Mouse (Mus musculus) embryonic facial prominence, embryonic 15.5 days (tissue): ENCODE results near the gene Abca1. TPM values are rescaled to one million over a fixed set of nuclear protein-coding genes. Genes with fewer than 3 reads are reported as not detected.
A peak's percentile ranks its signal among the peaks of the same experiment; 100 is the strongest.

Source experiments
- ATAC-seq: fragments of 200-750 bp; cut with Nextera tagmentation; 2 replicates; pipeline ENCODE4 v1.8.0; 2017; ENCODE audit warnings: low read depth, moderate TSS enrichment; ENCODE audit not compliant: insufficient number of reproducible peaks, low FRiP score, low TSS enrichment
- H3K27ac ChIP-seq: fragments of 300-500 bp; sonication (generic); replicated peaks from 2 replicates; pipeline ENCODE4 v1.5.1; 2015; ENCODE audit warnings: mild to moderate bottlenecking, inconsistent platforms
- H3K27me3 ChIP-seq: fragments of 300-500 bp; sonication (generic); 2 replicates; pipeline ENCODE4 v1.6.1; 2015; ENCODE audit warnings: inconsistent platforms
- H3K36me3 ChIP-seq: fragments of 300-500 bp; sonication (generic); 2 replicates; pipeline ENCODE4 v1.6.1; 2015; ENCODE audit warnings: mild to moderate bottlenecking, inconsistent platforms
- H3K4me1 ChIP-seq: fragments of 300-500 bp; sonication (generic); 2 replicates; pipeline ENCODE4 v1.6.1; 2015; ENCODE audit warnings: inconsistent platforms
- H3K4me2 ChIP-seq: fragments of 300-500 bp; sonication (generic); replicated peaks from 2 replicates; pipeline ENCODE4 v1.6.1; 2015; ENCODE audit warnings: mild to moderate bottlenecking, inconsistent platforms
- H3K4me3 ChIP-seq: fragments of 300-500 bp; sonication (generic); replicated peaks from 2 replicates; pipeline ENCODE4 v1.5.1; 2015; ENCODE audit warnings: mild to moderate bottlenecking, inconsistent platforms
- H3K9ac ChIP-seq: fragments of 300-500 bp; sonication (generic); 2 replicates; pipeline ENCODE4 v1.6.1; 2015; ENCODE audit warnings: inconsistent platforms
- H3K9me3 ChIP-seq: fragments of 300-500 bp; sonication (generic); replicated peaks from 2 replicates; pipeline ENCODE4 v1.6.1; 2016; ENCODE audit warnings: inconsistent platforms
- WGBS: fragments of 180-500 bp; shearing (Covaris S2); methylation state at CpG from one replicate; pipeline ENCODE4 v1.1.7; 2015; 5-methylcytosine and 5-hydroxymethylcytosine counted together
- polyA plus RNA-seq: library from polyadenylated mRNA; unstranded; fragments of >200 nt; fragmentation: Nextera tagmentation; extraction: Ambion mirVana; gene quantifications from 2 replicates; pipeline ENCODE4 v1.2.1, GENCODE M21; 2015

The Abca1 gene
- polyA plus RNA-seq, 1 experiment from 2014 or later, result 8.2 TPM

- Histone ChIP-seq H3K27me3 (no peaks in the 10 kb centered on the region), H3K27ac (peak overlapping the region; percentile 58), H3K36me3 (no peaks in the 10 kb centered on the region), H3K4me1 (peaks cover 30% of the 10 kb centered on the region), H3K9me3 (no peaks in the 10 kb centered on the region), H3K4me2 (no peak overlapping the region), H3K9ac (no peak overlapping the region), H3K4me3 (no peak overlapping the region)
- WGBS, result 79% methylated on average over 5 of the region's 5 CpGs
- no peak for ATAC-seq
Measured at GRCm38 (mm10) chr4:53106732-53107131, 53.0 kb downstream of the Abca1 start.

DNA sequence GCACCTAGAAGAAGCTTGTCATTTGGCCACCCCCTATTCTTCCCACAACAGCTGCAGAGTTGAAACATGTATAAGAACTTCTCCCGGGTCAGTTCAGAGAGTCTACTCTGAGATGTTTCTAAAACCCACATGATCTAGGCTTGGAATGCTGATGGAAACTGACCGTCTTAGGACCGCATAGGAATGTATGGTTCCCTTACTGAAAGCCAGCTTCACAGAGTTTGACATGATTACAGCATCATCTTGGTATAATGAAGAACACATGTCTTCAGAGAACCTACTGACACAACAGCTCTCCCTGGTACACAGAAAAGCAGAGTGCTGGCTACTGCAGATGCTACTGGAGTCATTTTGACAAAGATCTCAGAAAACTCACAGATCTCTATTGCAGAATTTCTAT lies 53.6 kb downstream of the Abca1 start:
- Histone ChIP-seq H3K4me2 (no peak overlapping the region), H3K9me3 (no peaks in the 10 kb centered on the region), H3K4me3 (no peak overlapping the region), H3K9ac (no peak overlapping the region), H3K27ac (0 out of 2 replicates have a peak overlapping the region, but pooled peaks have one; percentile 30), H3K36me3 (no peaks in the 10 kb centered on the region), H3K27me3 (no peaks in the 10 kb centered on the region), H3K4me1 (peaks cover 30% of the 10 kb centered on the region)
- ATAC-seq, result peak; percentile 32; the same call in 1 of the 2 replicates
- WGBS, result 23% methylated on average over 3 of the region's 3 CpGs

DNA sequence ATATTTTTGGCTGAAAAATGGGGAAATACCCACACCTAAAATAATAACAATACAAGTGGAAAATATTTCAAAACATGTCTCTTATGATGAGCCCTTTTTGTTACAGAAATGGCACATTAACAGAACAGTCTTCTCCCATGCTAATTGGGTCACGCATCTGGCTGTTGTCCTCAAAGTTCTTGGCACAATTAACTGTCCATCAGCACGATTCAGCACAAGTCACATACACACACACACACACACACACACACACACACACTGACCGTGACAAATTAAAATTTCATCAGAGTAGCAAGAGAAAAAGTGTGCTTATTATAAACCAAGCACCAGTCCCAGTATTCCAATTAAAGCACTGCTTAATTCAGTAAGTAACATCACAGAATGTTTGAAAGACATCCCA lies 55.1 kb downstream of the Abca1 start:
- ATAC-seq, result no peak
- H3K4me3 ChIP-seq, result no peak overlapping the region
- WGBS, result 73% methylated on average over 3 of the region's 3 CpGs

GRCm38 (mm10) chr4:53102529-53102928 lies 57.2 kb downstream of the Abca1 start:
- Histone ChIP-seq H3K36me3 (0 out of 2 replicates have a peak, but pooled peaks cover 3% of the 10 kb centered on the region), H3K9me3 (no peaks in the 10 kb centered on the region), H3K9ac (no peak overlapping the region), H3K4me3 (no peak overlapping the region), H3K27ac (no peak overlapping the region), H3K4me1 (peaks cover 9% of the 10 kb centered on the region; the same call in 1 of the 2 replicates), H3K27me3 (no peaks in the 10 kb centered on the region), H3K4me2 (no peak overlapping the region)
- no peak for ATAC-seq
- WGBS, result 69% methylated on average over 7 of the region's 7 CpGs

More for the DNA sequence above, 55.1 kb downstream of the Abca1 start:
- Histone ChIP-seq H3K9me3 (no peaks in the 10 kb centered on the region), H3K4me2 (no peak overlapping the region), H3K9ac (no peak overlapping the region), H3K36me3 (no peaks in the 10 kb centered on the region), H3K4me1 (peaks cover 29% of the 10 kb centered on the region), H3K27me3 (no peaks in the 10 kb centered on the region), H3K27ac (no peak overlapping the region)

DNA sequence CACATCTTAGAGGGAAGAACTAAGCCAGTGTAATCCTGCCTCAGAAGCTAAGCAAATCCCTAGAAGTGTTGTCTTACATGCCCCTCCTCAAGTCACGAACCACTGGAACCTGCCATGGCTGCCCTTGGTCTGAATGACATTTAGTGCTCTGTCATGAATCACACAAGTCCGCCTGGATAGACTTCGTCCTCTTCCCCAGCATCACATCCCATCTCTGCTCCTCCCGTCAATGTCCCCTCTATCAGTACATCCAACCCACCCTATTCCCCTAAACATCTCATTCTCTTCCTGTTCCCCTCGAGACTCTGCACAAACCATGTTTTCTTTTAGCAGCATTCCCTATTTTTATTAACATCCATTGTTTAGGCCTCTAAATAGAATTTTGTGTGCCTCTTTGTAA lies 58.4 kb downstream of the Abca1 start:
- peaks cover 7% of the 10 kb centered on the region; the same call in 1 of the 2 replicates for H3K4me1 ChIP-seq
- H3K9me3 ChIP-seq, result no peaks in the 10 kb centered on the region
- no peak overlapping the region for H3K4me2 ChIP-seq
- 0 out of 2 replicates have a peak, but pooled peaks cover 3% of the 10 kb centered on the region for H3K36me3 ChIP-seq
- H3K27ac ChIP-seq, result no peak overlapping the region
- H3K9ac ChIP-seq, result no peak overlapping the region
- H3K27me3 ChIP-seq, result no peaks in the 10 kb centered on the region
- no peak overlapping the region for H3K4me3 ChIP-seq
- ATAC-seq, result no peak
- WGBS, result 74% methylated on average over 5 of the region's 5 CpGs

- Histone ChIP-seq H3K4me3 (no peak overlapping the region), H3K9ac (no peak overlapping the region), H3K36me3 (0 out of 2 replicates have a peak, but pooled peaks cover 3% of the 10 kb centered on the region), H3K27me3 (no peaks in the 10 kb centered on the region), H3K4me1 (no peaks in the 10 kb centered on the region; the same call in 1 of the 2 replicates), H3K4me2 (no peak overlapping the region), H3K27ac (no peak overlapping the region), H3K9me3 (no peaks in the 10 kb centered on the region)
- 85% methylated on average over 9 of the region's 9 CpGs for WGBS
- no peak for ATAC-seq
Measured at GRCm38 (mm10) chr4:53100492-53100891, 59.2 kb downstream of the Abca1 start.

DNA sequence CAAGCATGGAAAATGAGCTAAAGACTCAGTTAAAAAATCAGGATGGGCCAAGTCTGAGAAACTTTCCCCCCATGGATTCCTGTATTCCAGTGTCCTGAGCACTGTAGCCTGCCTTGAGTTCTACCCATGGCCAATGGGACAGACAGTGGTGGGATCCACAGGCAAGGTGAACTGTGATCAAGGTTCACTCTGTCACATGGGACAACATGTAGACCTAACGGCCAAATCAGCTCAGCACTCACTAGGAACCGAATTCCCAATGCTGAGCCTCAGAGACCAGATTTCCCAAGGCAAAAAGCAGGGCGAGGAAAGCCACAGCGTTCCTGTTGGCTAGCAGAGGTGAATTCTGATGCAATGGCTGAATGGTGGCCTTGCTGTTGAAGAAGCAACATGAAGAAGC lies 64.8 kb downstream of the Abca1 start:
- no peak for ATAC-seq

DNA sequence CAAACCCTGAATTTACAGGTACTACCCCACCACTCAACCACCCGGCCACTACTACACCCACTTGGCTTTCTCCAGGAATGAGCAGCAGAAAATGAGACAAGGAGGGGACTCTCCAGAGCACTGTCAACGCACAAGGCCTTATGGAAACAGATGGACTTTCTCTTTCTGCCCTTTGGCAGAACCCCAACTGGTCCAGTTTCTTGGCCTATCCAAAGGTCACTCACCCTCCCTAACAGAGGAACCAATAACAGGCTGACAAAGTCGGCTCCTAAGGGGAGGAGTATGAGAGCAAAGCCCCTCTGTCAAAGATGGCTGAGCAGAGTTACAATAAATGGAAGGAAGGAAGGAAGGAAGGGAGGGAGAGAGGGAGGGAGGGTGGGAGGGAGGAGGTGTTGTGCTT lies 65.4 kb downstream of the Abca1 start:
- Histone ChIP-seq H3K9ac (no peak overlapping the region), H3K27ac (no peak overlapping the region), H3K9me3 (no peaks in the 10 kb centered on the region), H3K36me3 (peaks cover 33% of the 10 kb centered on the region), H3K4me3 (no peak overlapping the region), H3K4me2 (no peak overlapping the region), H3K4me1 (no peaks in the 10 kb centered on the region), H3K27me3 (no peaks in the 10 kb centered on the region)
- no peak for ATAC-seq
- WGBS, result 75% methylated on average over 3 of the region's 3 CpGs

More for the DNA sequence above, 64.8 kb downstream of the Abca1 start:
- no peak overlapping the region for H3K4me3 ChIP-seq
- no peaks in the 10 kb centered on the region for H3K9me3 ChIP-seq
- peaks cover 33% of the 10 kb centered on the region for H3K36me3 ChIP-seq
- H3K4me2 ChIP-seq, result no peak overlapping the region
- no peaks in the 10 kb centered on the region for H3K27me3 ChIP-seq
- H3K27ac ChIP-seq, result no peak overlapping the region
- H3K4me1 ChIP-seq, result no peaks in the 10 kb centered on the region
- no peak overlapping the region for H3K9ac ChIP-seq
- 87% methylated on average over 4 of the region's 4 CpGs for WGBS

DNA sequence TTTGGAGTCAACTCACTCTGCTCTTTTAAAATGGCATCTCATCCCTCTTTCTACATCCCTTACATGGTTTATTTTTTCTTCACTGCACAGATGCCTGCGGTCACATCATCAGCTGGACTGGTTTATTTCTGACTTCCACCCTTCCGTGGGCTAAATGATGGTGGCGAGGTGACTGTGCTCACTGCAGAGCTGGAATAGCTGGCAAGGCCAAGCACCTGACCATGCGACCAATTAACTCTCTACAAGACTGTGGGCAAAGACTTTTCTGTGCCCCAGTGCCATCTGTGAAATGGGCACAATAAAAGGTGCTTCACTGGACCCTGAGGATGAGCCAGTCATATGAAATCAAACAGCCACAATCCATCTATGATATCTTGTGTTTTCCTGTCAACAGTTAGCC lies 66.1 kb downstream of the Abca1 start:
- ATAC-seq, result no peak
- H3K27me3 ChIP-seq, result no peaks in the 10 kb centered on the region
- H3K4me2 ChIP-seq, result no peak overlapping the region
- no peak overlapping the region for H3K9ac ChIP-seq
- peaks cover 37% of the 10 kb centered on the region for H3K36me3 ChIP-seq
- no peak overlapping the region for H3K4me3 ChIP-seq
- H3K27ac ChIP-seq, result no peak overlapping the region
- no peaks in the 10 kb centered on the region for H3K9me3 ChIP-seq
- WGBS, result 88% methylated on average over 4 of the region's 4 CpGs
- H3K4me1 ChIP-seq, result no peaks in the 10 kb centered on the region

GRCm38 (mm10) chr4:53089641-53090040 lies 70.1 kb downstream of the Abca1 start:
- WGBS, result 81% methylated on average over 3 of the region's 3 CpGs

GRCm38 (mm10) chr4:53088999-53089398 lies 70.7 kb downstream of the Abca1 start:
- Histone ChIP-seq H3K9me3 (no peaks in the 10 kb centered on the region), H3K4me2 (no peak overlapping the region), H3K9ac (no peak overlapping the region), H3K4me3 (no peak overlapping the region), H3K36me3 (peaks cover 47% of the 10 kb centered on the region), H3K27ac (no peak overlapping the region), H3K4me1 (no peaks in the 10 kb centered on the region), H3K27me3 (no peaks in the 10 kb centered on the region)
- WGBS, result 40% methylated on average over 4 of the region's 4 CpGs
- ATAC-seq, result no peak

More at GRCm38 (mm10) chr4:53089641-53090040, 70.1 kb downstream of the Abca1 start:
- no peak overlapping the region for H3K4me2 ChIP-seq
- H3K9me3 ChIP-seq, result no peaks in the 10 kb centered on the region
- no peak overlapping the region for H3K27ac ChIP-seq
- no peaks in the 10 kb centered on the region for H3K4me1 ChIP-seq
- H3K36me3 ChIP-seq, result peaks cover 49% of the 10 kb centered on the region
- H3K4me3 ChIP-seq, result no peak overlapping the region
- no peak for ATAC-seq
- no peaks in the 10 kb centered on the region for H3K27me3 ChIP-seq
- H3K9ac ChIP-seq, result no peak overlapping the region

GRCm38 (mm10) chr4:53086636-53087035 lies 73.1 kb downstream of the Abca1 start:
- no peaks in the 10 kb centered on the region for H3K9me3 ChIP-seq
- ATAC-seq, result no peak
- H3K36me3 ChIP-seq, result peaks cover 48% of the 10 kb centered on the region
- no peak overlapping the region for H3K9ac ChIP-seq
- no peaks in the 10 kb centered on the region for H3K27me3 ChIP-seq
- H3K4me2 ChIP-seq, result no peak overlapping the region
- 82% methylated on average over 2 of the region's 2 CpGs for WGBS
- no peaks in the 10 kb centered on the region for H3K4me1 ChIP-seq
- no peak overlapping the region for H3K4me3 ChIP-seq
- H3K27ac ChIP-seq, result no peak overlapping the region
